Mouse (Mus musculus) urinary bladder, adult 2 months (tissue): ENCODE data around the gene Dvl1. TPM values are rescaled to one million over a fixed set of nuclear protein-coding genes. Genes with fewer than 3 reads are reported as not detected.
A peak's percentile ranks its signal among the peaks of the same experiment; 100 is the strongest.

Experiments used
- DNase-seq: peaks from one replicate; pipeline ENCODE4 v3.0.0; 2022; ENCODE audit warnings: low spot score
- polyA plus RNA-seq: library from polyadenylated mRNA; depleted of rRNA; stranded (reverse); fragments of >200 nt; gene quantifications from 2 replicates; pipeline ENCODE4 v1.2.3, GENCODE M21; 2012

The Dvl1 gene
- polyA plus RNA-seq, 1 experiment = 76.5 TPM

- DNase-seq = peak; percentile 17
These were observed 6.9 kb upstream of the Dvl1 start for GRCm38 (mm10) chr4:155840076-155841002.

GRCm38 (mm10) chr4:155841003-155841454 is 6.2 kb upstream of the Dvl1 start:
- DNase-seq = peak; percentile 46

DNA sequence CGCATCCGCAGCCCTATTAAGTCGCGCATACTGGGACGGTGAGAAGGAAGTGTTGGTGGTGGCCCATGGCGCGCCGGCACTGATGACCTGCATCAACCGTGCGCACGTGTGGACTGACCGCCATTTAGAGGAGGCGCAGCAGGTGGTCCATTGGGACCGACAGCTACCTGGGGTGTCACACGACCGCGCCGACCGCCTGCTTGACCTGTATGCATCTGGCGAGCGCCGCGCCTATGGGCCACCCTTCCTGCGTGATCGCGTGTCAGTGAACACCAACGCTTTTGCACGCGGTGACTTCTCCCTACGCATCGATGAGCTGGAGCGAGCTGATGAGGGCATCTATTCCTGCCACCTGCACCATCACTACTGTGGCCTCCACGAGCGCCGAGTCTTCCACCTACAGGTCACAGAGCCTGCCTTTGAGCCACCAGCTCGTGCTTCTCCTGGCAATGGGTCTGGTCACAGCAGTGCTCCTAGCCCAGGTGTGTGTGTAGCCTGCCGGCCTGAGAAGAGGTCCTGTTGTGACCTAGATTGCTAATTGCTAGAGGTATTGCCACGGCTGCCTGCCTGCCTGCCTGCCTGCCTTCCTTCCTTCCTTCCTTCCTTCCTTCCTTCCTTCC is 5.4 kb upstream of the Dvl1 start:
- peak; percentile 22 for DNase-seq

- DNase-seq = no peak
These were observed 4.0 kb upstream of the Dvl1 start for GRCm38 (mm10) chr4:155843231-155843630.

DNA sequence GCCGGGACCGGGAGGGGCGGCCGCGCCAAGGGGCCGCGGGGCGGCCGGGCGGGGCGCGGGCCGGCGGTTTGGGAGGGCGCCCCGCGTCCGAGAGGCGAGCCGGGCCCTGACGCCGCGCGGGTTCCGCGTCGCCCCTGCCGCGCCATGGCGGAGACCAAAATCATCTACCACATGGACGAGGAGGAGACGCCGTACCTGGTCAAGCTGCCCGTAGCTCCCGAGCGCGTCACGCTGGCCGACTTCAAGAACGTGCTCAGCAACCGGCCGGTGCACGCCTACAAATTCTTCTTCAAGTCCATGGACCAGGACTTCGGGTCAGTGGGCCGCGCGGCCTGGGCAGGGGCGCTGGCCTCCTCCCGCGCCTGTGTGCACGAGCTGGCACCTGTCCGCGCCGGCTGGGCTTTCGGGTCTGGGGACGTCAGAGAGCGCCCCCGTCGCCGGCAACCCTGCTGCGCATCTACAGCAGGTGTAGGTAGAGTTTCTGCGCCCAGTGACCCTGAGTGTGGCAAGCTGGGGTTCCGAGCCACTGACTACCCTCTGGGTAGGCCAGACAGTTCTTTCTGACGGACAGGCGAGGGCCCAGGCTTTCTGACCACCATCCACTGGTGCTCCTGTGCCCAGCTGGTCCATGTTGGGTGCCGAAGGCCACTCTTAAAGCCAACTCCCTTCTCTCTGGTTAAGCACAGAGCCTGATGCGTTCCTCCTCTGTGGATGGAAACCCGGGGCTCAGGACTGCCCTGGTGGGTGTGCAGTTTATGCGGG is 570 bp downstream of the Dvl1 start:
- no peak for DNase-seq

DNA sequence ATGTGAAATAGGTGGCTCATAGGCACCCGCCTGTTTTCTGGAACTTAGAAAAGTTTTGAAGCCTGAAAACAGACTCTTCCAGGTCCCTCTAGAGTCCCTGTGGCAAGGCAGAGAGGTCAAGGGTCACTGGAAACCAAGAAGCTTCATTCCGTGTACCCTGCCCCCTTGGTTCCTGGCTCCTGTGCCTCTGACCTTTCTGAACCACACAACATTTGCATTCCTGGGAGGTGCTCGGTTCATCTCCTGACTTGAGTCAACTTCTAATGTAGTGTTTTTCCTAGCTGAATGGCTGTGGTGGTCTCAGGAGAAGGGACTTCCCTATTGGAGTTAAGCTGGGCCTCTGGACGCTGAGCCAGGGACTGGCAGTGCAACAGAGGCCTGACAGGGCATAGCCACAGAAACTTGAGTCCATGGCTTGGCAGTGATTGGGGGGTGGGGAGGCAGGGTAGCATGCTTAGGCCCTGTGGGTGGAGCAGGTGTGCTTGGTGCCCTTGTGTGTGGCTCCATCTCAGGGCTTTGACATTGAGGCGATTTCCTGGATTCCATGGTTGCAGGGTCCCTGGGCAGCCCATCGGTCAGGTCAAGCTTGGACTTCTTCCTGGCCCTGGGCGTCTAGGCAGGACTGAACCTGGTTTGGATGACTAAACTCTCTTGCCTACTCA is 1.4 kb downstream of the Dvl1 start:
- peak; percentile 18 for DNase-seq

- DNase-seq = peak; percentile 14
These were observed 2.2 kb downstream of the Dvl1 start for GRCm38 (mm10) chr4:155849391-155849790.

GRCm38 (mm10) chr4:155849792-155850451 is 2.7 kb downstream of the Dvl1 start:
- DNase-seq = peak; percentile 11

- peak; percentile 19 for DNase-seq
These were observed 4.2 kb downstream of the Dvl1 start for GRCm38 (mm10) chr4:155851368-155851767.

DNA sequence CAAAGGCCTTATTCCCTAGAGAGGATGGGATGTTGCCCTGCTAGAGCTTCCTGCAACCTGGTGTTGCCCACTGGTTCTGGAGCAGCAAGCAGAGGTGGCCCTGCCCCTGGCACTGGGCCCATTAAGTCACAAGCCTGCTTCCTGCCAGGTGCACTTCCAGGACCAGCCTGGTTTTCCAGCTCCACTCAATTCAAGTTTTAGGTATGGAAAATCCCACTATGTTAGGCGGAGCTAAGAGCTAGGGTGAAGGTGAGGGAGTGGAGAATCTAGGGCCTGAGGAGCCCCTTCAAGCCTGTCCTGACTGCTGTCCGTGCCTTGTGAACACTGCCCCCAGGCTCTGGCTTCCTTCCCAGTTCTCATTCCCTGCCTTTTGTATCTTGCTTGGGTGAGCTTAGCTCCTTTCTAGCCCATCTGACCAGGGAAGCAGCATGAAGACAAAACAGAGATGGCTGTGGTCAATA is 4.8 kb downstream of the Dvl1 start:
- peak; percentile 16 for DNase-seq

DNA sequence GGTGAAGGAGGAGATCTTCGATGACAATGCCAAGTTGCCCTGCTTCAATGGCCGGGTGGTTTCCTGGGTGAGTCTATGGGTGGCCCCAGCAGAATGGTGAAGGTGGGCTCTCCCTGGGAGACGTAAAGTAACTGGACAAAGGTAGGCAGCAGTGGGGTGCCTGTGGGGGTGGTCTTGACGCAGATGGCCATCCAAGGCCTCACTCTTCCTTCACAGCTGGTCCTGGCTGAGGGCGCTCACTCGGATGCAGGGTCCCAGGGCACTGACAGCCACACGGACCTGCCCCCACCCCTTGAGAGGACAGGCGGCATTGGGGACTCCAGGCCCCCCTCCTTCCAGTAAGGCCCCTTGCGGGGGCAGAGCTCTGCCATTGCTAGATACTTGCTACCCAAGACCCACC is 6.2 kb downstream of the Dvl1 start:
- DNase-seq = peak; percentile 18

DNA sequence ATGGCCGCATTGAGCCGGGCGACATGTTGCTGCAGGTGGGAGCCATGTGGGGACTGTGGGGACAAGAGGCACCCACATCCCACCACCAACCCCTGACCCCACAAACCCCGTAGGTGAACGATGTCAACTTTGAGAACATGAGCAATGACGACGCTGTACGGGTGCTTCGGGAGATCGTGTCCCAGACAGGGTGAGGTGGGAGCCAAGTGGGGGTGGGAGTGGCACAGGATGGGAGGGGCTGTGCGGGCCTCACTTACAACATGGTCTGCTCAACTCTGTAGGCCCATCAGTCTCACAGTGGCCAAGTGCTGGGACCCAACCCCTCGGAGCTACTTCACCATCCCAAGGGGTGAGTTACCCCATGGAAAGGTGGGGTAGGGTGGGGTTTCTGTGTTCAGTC is 7.8 kb downstream of the Dvl1 start:
- peak; percentile 18 for DNase-seq

DNA sequence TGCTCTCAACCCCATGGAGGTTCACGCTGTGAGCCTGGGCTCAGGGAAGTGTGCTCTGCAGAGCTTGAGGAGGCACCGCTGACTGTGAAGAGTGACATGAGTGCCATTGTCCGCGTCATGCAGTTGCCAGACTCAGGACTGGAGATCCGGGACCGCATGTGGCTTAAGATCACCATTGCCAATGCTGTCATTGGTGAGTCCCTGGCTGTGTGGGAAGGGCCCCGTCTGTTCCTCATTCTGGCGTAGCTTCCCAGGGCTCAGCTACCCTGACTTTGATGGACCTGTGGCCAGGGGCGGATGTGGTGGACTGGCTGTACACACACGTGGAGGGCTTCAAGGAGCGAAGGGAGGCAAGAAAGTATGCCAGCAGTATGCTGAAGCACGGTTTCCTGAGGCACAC is 8.9 kb downstream of the Dvl1 start:
- peak; percentile 15 for DNase-seq

DNA sequence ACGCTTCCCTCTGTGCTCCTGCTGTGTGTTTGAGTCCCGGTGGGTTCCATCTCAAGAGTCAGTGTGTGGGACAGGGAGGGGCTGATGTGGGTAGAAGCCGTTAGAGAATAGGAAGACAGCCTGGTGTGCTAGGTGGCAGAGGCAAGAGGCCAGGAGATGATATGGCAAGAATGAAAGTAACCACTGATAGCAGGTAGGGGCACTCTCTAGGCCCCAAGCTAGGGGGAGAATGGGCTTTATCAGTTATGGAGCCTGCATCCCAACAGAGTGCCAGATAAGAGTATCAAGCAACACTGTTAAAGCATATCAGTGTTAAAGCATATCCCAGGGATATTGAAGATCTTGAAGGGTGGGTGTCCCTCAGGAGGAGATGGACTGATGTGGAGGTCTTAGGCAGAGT is 9.7 kb downstream of the Dvl1 start:
- DNase-seq = no peak

- peak; percentile 24 for DNase-seq
These were observed 12.1 kb downstream of the Dvl1 start for GRCm38 (mm10) chr4:155859318-155859717.

DNA sequence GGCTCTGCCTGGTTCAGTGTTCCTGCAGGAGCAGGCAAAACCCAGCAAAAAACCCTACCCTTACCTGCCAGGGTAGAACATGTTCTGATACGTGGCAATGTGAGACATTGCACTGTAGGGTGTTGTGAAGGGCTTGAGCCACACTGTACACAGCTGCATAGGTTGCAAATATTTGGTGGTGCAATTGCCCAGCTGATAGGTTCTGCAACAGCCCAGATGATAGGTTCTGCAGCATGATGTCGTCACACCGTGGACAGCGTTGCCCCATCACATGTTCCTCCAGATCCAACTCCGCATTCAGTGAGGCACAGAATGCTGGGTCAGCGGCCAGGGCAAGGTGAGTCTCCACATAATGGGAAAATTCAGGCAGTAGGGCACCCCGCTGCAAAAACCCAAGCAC is 14.6 kb downstream of the Dvl1 start:
- DNase-seq = no peak

- peak; percentile 18 for DNase-seq
These were observed 15.8 kb downstream of the Dvl1 start, which contains the start of gene Tas1r3 for GRCm38 (mm10) chr4:155863001-155863400. Gene Tas1r3, minus strand, starts transcription at chr4:155863362.

GRCm38 (mm10) chr4:155868614-155869298 is 21.6 kb downstream of the Dvl1 start:
- no peak for DNase-seq

DNA sequence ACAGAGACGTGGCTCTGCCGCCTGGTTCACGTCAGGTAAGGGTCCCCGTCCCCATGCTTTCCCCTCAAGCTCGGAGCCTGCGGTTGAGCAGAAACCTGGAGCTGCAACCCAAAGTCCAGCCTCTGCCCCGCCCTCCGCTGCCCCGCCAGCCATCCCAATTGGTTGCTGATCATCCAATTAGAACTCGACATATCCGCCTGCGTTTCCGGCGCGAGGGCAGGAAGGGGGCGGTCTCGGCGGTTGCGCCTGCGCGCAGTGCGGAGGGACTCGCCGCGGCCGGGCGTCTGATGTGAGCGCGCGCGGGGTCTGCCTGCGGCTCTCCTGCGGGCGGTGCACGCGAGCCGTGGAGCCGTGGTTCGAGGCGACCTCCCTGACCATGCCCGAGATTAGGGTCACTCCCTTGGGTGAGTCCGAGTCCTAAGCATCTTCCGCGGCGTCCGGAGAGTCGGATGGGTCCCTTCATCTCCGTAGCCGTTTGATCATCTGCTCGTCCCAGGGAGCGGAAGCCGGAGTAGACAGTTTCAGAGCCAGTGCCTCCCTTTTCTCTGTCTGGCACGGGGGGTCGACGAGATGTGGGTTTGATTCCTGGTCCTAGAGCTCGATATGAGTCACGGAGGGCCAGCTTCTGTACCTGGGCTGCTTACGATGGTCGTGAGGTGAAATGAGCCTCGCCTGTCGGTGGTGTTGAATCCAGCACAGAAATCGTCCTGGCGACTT is 22.3 kb downstream of the Dvl1 start, which contains the start of the genes Cptp and Ints11:
Gene Cptp, minus strand, starts transcription at position 124 of the 717 bp plus-strand sequence.
Gene Ints11, plus strand, starts transcription at position 230 of the 717 bp plus-strand sequence.
- DNase-seq = peak; percentile 90
